Mouse (Mus musculus): ENCODE data around the gene Ier2. TPM values are rescaled to one million over a fixed set of nuclear protein-coding genes. Genes with fewer than 3 reads are reported as not detected.

Gene Ier2
- polyA plus RNA-seq, 1 experiment from 2014 or later = 97.0 TPM

DNA sequence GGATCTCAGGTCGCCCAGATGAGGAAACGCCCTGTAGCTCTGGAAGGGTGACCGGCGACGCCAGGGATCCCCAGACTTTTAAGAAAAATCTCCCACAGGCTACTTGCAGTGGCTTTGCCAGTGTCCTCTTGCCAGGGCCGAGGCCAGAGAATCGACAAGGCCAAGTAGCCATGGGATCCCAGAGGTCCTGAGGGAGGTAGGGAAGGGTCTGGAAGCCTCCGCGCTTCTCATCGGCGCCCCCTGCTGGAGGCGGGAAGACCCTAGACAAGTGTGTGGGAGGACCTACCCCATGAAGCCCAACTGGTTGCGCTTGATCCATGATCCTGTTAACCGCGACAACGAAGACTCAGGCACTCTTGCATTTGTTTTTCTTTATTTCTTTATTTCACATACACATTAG, 41.7 kb upstream of the Ier2 start:
- under 1% methylated on average over 16 of the region's 16 CpGs for WGBS
- H3K4me1 ChIP-seq = peaks cover 56% of the 10 kb centered on the region
- no peaks in the 10 kb centered on the region for H3K9me3 ChIP-seq
- peaks cover 14% of the 10 kb centered on the region for H3K36me3 ChIP-seq
- peak overlapping the region; percentile 20 for H3K4me3 ChIP-seq
- ATAC-seq (ENCODE audit: insufficient number of reproducible peaks, insufficient read depth, low FRiP score, low TSS enrichment) = no peak
- no peak overlapping the region for H3K27ac ChIP-seq
- H3K27me3 ChIP-seq = peaks cover 77% of the 10 kb centered on the region
- H3K9ac ChIP-seq = no peak overlapping the region
- peak overlapping the region; percentile 38 for H3K4me2 ChIP-seq (replicated peaks)

GRCm38 (mm10) chr8:84703466-84704249, 41.0 kb upstream of the Ier2 start:
- H3K27ac ChIP-seq = no peak overlapping the region

GRCm38 (mm10) chr8:84702963-84703465, 40.4 kb upstream of the Ier2 start:
- WGBS = 80% methylated on average over 6 of the region's 6 CpGs
- Histone ChIP-seq H3K9ac (no peak overlapping the region), H3K9me3 (no peaks in the 10 kb centered on the region), H3K27me3 (peaks cover 65% of the 10 kb centered on the region), H3K4me1 (peaks cover 45% of the 10 kb centered on the region), H3K27ac (no peak overlapping the region), H3K4me2 (replicated peaks) (0 out of 2 replicates have a peak overlapping the region, but pooled peaks have one; percentile 38), H3K4me3 (peak overlapping the region; percentile 20), H3K36me3 (peaks cover 25% of the 10 kb centered on the region)
- no peak for ATAC-seq (ENCODE audit: insufficient number of reproducible peaks, insufficient read depth, low FRiP score, low TSS enrichment)

More at GRCm38 (mm10) chr8:84703466-84704249, 41.0 kb upstream of the Ier2 start:
- Histone ChIP-seq H3K4me3 (peak overlapping the region; percentile 20), H3K4me1 (peaks cover 49% of the 10 kb centered on the region), H3K9ac (0 out of 2 replicates have a peak overlapping the region, but pooled peaks have one; percentile 10), H3K4me2 (replicated peaks) (peak overlapping the region; percentile 38), H3K36me3 (peaks cover 21% of the 10 kb centered on the region), H3K9me3 (no peaks in the 10 kb centered on the region), H3K27me3 (peaks cover 71% of the 10 kb centered on the region)
- ATAC-seq (ENCODE audit: insufficient number of reproducible peaks, insufficient read depth, low FRiP score, low TSS enrichment) = no peak
- WGBS = 10% methylated on average over 38 of the region's 38 CpGs

DNA sequence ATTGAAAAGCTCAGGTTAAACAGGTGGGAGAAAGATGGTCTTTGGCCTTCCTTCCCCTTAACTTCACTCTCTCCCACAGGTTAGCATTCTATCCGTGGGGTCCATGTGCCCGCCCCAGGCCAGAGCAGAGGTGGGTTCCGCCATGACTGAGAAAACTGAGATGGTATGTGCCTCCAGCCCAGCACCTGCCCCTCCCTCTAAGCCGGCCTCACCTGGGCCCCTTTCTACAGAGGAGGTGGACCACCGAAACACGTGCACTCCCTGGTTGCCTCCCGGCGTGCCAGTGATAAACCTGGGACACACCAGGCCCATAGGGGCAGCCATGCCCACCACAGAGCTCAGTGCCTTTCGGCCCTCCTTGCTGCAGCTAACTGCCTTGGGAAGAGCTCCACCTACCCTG, 39.9 kb upstream of the Ier2 start:
- H3K27me3 ChIP-seq = peaks cover 61% of the 10 kb centered on the region
- 69% methylated on average over 9 of the region's 9 CpGs for WGBS
- H3K36me3 ChIP-seq = peaks cover 25% of the 10 kb centered on the region
- H3K4me1 ChIP-seq = peaks cover 40% of the 10 kb centered on the region
- H3K9ac ChIP-seq = no peak overlapping the region
- H3K4me2 ChIP-seq (replicated peaks) = 0 out of 2 replicates have a peak overlapping the region, but pooled peaks have one; percentile 38
- H3K27ac ChIP-seq = no peak overlapping the region
- H3K4me3 ChIP-seq = peak overlapping the region; percentile 17
- no peak for ATAC-seq (ENCODE audit: insufficient number of reproducible peaks, insufficient read depth, low FRiP score, low TSS enrichment)
- no peaks in the 10 kb centered on the region for H3K9me3 ChIP-seq

DNA sequence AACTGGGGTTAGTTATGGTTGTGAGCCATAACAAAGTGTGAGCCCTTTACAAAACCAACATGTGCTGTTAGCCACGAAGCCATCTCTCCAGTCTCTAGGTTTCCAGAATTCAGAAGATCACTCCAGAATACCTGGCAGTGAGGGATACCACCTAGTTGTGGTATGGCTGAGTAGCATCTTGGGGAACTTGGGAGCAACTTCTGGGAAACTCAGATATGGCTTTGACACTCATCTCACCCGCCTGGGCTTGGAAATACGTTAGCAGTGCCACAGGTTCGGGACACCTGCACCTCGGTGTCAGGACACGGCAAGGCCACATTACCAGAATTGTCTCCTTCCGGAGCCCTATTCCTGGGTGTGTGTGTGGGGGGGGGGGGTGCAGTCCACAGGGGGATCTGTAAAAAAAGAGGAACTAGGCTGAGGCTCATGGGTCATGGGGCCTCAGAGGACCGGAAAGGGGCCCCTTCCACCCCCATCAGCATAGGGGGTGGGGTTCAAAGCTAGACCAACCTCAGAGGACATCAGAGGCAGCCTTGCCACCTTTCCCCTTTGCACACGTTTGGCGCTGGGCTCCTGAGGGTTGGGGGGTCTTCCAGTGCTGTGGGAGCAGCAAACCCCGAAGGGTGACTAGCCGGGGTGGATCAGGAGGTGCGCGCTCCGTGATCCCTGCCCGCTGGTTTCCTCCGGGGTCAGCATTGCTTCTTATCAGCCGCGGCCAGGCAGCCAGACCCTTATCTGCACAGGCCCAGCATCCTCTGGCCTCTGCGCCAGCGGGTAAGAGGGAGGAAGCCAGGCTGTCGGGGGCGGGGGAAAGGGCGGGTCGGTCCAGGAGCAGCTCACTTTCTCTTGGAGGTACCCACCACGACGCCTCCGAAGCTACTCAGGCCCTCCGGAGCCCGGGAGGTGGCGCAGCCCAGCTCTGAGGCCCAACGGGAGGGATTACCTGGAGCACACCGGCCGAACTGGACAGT, 38.6 kb upstream of the Ier2 start, which contains the start of gene Lyl1:
TSS of gene Lyl1 (plus strand) at position 517 of the 971 bp plus-strand sequence.
- peaks cover 37% of the 10 kb centered on the region for H3K36me3 ChIP-seq
- no peaks in the 10 kb centered on the region for H3K9me3 ChIP-seq
- H3K4me3 ChIP-seq = peak within 1 kb of the TSS; percentile 17
- peaks cover 28% of the 10 kb centered on the region for H3K4me1 ChIP-seq
- H3K27me3 ChIP-seq = peaks cover 49% of the 10 kb centered on the region
- peak within 1 kb of the TSS; percentile 21; the same call in 1 of the 2 replicates for H3K4me2 ChIP-seq (replicated peaks)
- H3K9ac ChIP-seq = no peak within 1 kb of the TSS; the same call in 1 of the 2 replicates
- peak within 1 kb of the TSS; percentile 57; the same call in 1 of the 2 replicates for H3K27ac ChIP-seq
- peak; percentile 41; the same call in 1 of the 2 replicates for ATAC-seq (ENCODE audit: insufficient number of reproducible peaks, insufficient read depth, low FRiP score, low TSS enrichment)
- 10% methylated on average over 34 of the region's 34 CpGs for WGBS

DNA sequence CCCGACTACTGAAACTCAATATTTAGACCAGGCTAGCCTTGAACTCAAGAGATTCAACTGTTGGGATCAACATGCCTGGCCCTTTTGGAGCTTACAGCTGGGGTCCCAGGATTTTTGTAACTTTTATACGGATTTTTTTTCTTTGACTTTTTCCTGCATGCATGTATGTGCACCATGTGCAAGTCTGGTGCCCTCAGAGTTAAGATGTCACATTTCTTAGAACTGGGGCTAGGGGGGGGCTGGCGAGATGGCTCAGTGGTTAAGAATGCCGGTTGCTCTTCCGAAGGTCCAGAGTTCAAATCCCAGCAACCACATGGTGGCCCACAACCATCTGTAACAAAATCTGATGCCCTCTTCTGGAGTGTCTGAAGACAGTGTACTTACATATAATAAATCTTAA, 37.9 kb upstream of the Ier2 start:
- 0 out of 2 replicates have a peak overlapping the region, but pooled peaks have one; percentile 23 for H3K27ac ChIP-seq
- no peak overlapping the region for H3K4me2 ChIP-seq (replicated peaks)
- peaks cover 26% of the 10 kb centered on the region for H3K4me1 ChIP-seq
- no peak overlapping the region for H3K4me3 ChIP-seq
- peaks cover 43% of the 10 kb centered on the region for H3K36me3 ChIP-seq
- H3K9me3 ChIP-seq = no peaks in the 10 kb centered on the region
- H3K9ac ChIP-seq = no peak overlapping the region
- peaks cover 46% of the 10 kb centered on the region for H3K27me3 ChIP-seq
- ATAC-seq (ENCODE audit: insufficient number of reproducible peaks, insufficient read depth, low FRiP score, low TSS enrichment) = no peak
- 82% methylated on average over 5 of the region's 5 CpGs for WGBS

DNA sequence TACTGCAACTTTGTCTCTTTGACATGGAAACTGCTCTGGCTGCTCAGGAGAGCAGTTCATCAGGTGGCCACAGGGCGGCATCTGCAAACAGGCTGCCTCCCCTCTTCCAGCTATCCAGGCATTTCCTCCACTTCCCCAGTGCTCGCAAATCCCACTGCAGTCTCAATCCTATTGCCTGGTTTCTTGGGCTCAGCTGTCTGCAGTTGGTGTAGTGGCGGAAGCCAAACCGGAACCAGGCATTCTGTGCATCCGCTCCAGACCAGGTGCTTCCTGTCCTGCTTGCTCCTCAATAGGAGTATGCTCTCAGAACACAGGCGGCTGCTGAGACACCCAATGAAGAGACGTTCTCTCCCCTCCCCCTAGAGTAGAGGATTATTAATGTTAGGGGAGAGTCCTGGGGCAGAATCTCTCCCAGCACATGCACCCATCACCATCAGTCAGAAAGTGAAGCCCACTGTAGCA, 37.2 kb upstream of the Ier2 start:
- H3K9me3 ChIP-seq = no peaks in the 10 kb centered on the region
- H3K27ac ChIP-seq = 0 out of 2 replicates have a peak overlapping the region, but pooled peaks have one; percentile 23
- peaks cover 22% of the 10 kb centered on the region for H3K4me1 ChIP-seq
- H3K4me3 ChIP-seq = no peak overlapping the region
- no peak for ATAC-seq (ENCODE audit: insufficient number of reproducible peaks, insufficient read depth, low FRiP score, low TSS enrichment)
- H3K36me3 ChIP-seq = peaks cover 48% of the 10 kb centered on the region
- H3K4me2 ChIP-seq (replicated peaks) = no peak overlapping the region
- H3K9ac ChIP-seq = no peak overlapping the region
- 68% methylated on average over 7 of the region's 7 CpGs for WGBS
- H3K27me3 ChIP-seq = peaks cover 41% of the 10 kb centered on the region

GRCm38 (mm10) chr8:84698929-84699401, 36.3 kb upstream of the Ier2 start:
- no peak overlapping the region for H3K9ac ChIP-seq
- WGBS = 91% methylated on average over 9 of the region's 9 CpGs
- no peak overlapping the region for H3K4me2 ChIP-seq (replicated peaks)
- peaks cover 55% of the 10 kb centered on the region for H3K36me3 ChIP-seq
- 0 out of 2 replicates have a peak overlapping the region, but pooled peaks have one; percentile 17 for H3K27ac ChIP-seq
- no peak overlapping the region for H3K4me3 ChIP-seq
- H3K27me3 ChIP-seq = peaks cover 31% of the 10 kb centered on the region
- 0 out of 2 replicates have a peak, but pooled peaks cover 13% of the 10 kb centered on the region for H3K4me1 ChIP-seq
- H3K9me3 ChIP-seq = no peaks in the 10 kb centered on the region
- no peak for ATAC-seq (ENCODE audit: insufficient number of reproducible peaks, insufficient read depth, low FRiP score, low TSS enrichment)

DNA sequence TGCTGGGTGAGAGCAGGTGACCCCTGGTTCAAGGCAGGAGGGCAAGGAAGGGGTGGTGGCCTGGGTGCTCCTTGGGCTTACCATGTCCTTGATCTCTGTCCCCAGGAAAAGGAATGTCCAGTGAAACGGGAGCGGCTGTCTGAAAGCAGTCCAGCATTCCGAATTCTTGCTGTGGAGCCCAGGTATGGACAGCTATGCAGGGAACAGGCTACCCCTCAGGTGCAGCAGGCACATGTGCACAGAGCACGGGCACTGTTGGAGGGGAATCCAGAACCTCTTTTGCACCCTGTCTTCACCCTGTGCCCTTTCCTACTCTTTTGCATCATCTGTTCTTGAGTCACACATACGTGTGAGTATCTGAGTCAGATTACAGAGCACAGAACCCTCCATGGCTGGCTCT, 35.6 kb upstream of the Ier2 start:
- WGBS = 89% methylated on average over 5 of the region's 5 CpGs
- H3K9ac ChIP-seq = no peak overlapping the region
- H3K27ac ChIP-seq = no peak overlapping the region
- H3K4me1 ChIP-seq = 0 out of 2 replicates have a peak, but pooled peaks cover 12% of the 10 kb centered on the region
- no peak for ATAC-seq (ENCODE audit: insufficient number of reproducible peaks, insufficient read depth, low FRiP score, low TSS enrichment)
- no peak overlapping the region for H3K4me2 ChIP-seq (replicated peaks)
- H3K4me3 ChIP-seq = no peak overlapping the region
- H3K36me3 ChIP-seq = peaks cover 61% of the 10 kb centered on the region
- H3K9me3 ChIP-seq = no peaks in the 10 kb centered on the region
- peaks cover 25% of the 10 kb centered on the region for H3K27me3 ChIP-seq

DNA sequence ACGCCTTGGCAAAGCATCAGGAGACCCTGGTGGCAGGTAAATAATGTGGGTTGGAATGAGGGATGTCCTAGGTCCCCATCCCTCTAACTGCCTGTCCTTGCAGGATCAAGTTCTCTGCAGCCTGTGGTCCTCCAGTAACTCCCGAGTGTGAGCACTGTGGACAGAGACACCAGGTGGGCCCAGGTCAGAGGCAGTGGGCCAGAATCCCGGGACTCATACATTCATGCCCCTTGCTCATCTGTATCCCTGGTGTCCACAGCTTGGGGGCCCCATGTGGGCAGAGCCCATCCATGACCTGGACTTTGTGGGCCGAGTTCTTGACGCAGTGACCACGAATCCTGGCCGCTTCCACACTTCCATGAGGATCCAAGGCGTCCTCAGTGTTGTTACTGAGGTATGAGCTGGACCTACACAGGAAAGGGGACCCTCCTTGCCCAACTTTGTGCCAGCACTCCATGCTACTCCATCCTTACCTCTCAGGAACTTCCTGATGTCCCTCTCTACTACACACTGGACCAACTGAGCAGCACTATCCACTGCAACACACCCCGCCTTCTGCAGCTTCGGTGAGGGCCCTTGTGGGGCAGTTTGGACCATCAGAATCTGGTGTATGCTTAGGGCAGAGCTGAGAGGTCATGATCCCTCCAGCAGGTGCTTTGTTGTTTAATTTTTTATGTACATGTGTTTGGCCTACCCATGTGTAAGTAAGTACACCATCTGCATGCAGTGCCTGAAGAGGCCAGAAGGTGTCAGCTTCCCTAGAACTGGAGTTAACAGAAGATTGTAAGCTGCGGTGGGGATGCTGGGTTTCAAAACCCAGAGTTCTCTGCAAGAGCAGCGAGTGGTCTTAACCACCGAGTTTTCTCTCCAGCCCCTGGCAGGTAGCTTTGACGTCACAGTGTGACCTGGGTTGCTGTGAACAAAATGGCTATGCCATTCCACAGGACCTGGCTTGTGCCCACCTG, 34.8 kb upstream of the Ier2 start:
- H3K9me3 ChIP-seq = no peaks in the 10 kb centered on the region
- H3K36me3 ChIP-seq = peaks cover 68% of the 10 kb centered on the region
- ATAC-seq (ENCODE audit: insufficient number of reproducible peaks, insufficient read depth, low FRiP score, low TSS enrichment) = no peak
- no peak overlapping the region for H3K9ac ChIP-seq
- 0 out of 2 replicates have a peak, but pooled peaks cover 12% of the 10 kb centered on the region for H3K4me1 ChIP-seq
- H3K4me3 ChIP-seq = no peak overlapping the region
- H3K27ac ChIP-seq = no peak overlapping the region
- WGBS = 92% methylated on average over 14 of the region's 14 CpGs
- no peak overlapping the region for H3K4me2 ChIP-seq (replicated peaks)
- H3K27me3 ChIP-seq = peaks cover 16% of the 10 kb centered on the region

Measured in embryonic facial prominence, embryonic 12.5 days (tissue).